Mouse (Mus musculus): ENCODE data around the gene Stk32c. TPM values are rescaled to one million over a fixed set of nuclear protein-coding genes. Genes with fewer than 3 reads are reported as not detected.

The Stk32c gene
- polyA plus RNA-seq, 1 experiment = 130 TPM

DNA sequence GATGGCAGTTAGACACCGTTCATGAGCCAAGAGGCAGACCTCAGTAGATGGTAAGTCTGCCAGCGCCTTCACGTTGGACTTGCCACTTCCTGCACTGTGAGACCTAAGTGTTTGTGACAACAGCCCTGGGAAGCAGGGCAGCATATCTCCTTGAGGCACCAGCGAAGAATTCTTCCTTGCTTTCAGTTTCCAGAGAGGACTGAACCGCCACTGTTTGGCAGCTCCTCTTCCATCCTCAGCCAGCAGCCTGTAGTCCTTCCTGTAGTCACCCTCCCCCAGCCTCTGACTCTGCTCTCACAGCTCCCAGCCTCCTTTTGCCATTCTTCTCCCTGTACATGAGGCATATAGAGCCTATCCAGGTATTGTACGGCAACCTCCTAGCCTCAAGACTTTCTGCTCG is 60.2 kb downstream of the Stk32c start:
- DNase-seq (ENCODE audit: extremely low spot score in 1 of 2, low spot score in 1 of 2) = peak in 1 of 2 experiments; percentile 53

DNA sequence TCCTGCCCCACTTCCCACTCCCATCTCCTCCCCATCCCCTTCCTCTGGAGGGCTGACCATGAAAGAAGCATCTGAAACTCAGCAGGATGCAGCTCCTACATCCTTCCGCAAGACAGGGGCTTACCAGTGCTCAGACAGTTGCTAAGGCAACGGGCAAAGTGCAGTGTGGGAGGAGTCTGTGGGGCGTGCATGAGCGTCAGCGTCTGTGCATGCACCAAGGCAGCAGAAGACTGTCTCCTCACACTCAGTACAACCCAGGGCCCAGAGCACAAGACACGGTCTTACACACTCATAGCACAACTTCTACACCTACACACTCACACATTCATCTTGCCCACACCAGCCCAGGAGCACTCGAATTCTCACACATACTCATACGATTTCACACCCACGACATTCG is 62.0 kb downstream of the Stk32c start:
- DNase-seq (ENCODE audit: extremely low spot score in 1 of 2, low spot score in 1 of 2) = peak; percentile 63 to 65

DNA sequence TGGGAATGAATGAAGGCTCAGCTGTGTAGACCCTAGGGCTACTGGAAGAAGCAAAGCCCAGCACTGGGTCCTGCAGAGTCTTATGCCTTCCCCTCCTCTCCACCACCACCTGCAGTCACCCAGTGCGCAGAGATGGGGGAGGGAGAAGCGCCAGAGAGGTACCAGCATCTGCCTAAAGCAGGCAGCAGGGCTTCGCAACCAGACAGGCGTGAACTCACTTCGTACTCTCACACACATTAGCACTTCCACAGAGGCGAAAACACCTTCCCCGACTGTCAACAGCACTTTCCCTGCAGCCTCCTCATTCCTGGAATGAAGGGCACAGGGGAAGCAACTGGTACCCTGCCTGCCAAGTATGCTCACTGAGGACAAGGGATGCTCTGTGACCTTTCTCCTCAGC is 63.7 kb downstream of the Stk32c start:
- peak; percentile 63 to 68 for DNase-seq (ENCODE audit: extremely low spot score in 1 of 2, low spot score in 1 of 2)

DNA sequence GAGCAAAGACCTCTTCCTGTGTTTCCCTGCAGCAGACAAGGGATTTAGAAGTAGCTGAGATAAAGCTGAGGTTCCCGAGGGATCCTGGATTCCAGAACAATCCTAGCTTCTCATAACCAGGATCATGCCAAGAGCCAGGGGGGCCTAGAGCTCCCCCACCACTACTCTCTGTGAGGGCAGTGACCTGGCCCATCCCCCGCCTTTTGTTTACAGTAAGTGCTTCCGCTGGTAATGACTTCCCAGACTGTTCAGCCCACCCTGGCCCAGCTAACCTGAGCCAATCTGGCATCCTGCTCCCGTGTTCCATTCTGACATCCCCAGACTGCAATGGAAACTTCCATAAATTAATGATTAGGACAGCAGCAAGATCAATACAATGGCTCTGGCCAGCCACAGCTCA is 65.7 kb downstream of the Stk32c start:
- DNase-seq (ENCODE audit: extremely low spot score in 1 of 2, low spot score in 1 of 2) = no peak

DNA sequence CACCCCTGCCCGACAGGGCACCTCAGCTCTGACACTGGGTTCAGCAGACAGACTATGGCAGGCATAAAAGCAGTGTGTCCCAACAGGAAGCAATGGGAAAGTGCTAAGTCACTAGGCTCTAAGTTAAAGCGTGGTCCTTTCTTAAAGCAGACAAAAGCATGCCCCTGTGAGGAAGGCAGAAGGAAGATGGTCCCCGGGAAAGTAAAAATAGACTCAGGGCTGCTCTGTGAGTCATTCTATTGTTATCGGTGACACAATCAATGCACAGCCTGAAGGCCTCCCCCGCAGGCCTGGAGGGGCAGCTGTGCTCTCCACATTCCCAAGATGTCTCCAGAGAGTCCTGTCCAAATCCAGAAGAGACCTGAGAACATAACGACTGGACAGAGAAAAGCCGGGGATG is 67.2 kb downstream of the Stk32c start:
- DNase-seq (ENCODE audit: extremely low spot score in 1 of 2, low spot score in 1 of 2) = no peak

DNA sequence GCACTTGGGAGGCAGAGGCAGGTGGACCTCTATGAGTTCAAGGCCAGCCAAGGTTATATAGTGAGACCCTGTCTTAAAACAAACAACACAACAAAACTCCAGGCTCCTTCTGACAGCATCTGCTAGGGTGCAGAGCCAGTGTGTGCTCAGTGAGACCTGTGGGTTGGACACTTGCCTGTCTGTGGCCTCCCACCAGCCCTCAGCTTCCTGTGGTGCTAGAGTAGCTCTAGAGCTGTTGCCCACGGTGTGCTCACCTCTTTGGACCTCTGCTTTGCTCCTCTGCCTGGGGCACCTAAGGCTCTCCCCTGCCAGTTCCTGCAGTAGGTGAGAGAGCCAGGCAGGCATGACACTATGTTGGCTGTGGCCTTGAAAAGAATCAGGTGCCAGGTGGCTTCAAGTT is 69.3 kb downstream of the Stk32c start:
- no peak for DNase-seq (ENCODE audit: extremely low spot score in 1 of 2, low spot score in 1 of 2)

DNA sequence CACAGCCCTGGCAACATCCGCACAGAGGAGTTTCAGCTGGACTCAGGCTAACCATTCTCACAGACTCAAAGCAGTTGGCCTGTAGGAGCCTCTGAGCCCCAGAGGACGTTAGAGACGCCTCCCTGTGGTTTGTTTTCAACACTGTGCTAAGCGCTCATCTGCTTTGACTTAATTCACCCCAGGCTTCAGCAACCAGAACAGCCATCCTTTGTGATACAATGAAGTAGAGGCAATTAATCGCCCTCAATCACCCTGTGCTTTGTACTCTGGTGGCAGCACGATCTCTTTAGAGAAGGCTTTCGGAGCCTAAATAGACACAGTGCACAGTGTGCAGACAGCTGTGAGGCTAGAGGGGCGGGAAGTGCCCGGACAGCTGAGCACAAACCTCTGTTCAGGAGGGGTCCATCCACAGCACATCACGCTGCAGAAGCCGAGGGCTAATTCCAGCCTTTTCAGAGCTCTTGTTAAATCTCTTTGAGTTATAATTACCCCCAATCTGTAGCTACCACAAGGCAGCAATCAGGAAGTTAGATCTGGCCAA is 73.1 kb downstream of the Stk32c start:
- DNase-seq (ENCODE audit: extremely low spot score in 1 of 2, low spot score in 1 of 2) = no peak

DNA sequence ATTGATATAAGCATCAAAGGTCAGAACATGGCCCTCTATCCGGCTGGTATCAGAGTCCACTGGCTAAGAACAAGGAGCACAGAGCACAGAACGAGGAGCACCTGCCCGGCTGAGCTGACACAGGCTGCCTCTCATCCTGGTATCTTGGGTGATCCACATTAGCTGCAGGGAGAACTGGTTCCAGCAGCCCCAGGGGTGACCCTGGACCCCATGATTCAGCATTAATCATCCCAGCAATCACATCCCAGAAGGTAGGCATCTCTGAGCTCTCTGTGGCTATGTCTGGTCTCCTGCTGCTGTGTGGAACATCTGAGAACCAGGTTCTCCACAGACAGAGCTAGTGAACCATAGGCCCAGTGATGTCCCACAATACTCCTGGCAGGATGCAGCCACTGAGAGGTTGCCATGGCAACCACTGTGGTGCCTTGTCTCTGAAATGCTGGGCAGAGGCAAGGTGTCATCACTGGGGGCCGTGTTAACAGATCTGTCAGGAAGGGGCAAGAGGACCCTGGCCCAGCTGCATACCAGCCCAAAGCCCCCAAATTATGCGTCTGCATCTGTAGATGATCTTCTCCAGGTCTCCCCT is 76.1 kb downstream of the Stk32c start:
- peak in 1 of 2 experiments; percentile 57 for DNase-seq (ENCODE audit: extremely low spot score in 1 of 2, low spot score in 1 of 2)

DNA sequence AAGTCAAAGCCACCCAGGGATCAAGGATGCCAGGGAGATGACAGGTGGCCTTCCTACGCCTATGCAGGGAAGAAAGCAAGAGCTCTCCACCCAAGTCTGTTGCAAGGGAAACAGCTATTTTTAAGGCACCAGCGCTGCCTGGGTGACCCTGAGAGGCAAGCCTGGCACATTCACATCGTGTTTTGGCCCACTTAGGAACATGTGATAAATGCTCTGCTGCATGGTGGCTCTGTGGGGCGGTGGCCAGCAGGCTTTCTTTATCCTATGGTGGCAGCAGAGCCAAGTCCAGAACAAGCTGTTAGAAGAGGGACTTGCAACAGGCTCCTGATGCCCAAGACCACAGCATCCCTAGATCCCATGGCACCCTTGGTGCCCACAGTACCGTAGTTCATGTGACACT is 77.9 kb downstream of the Stk32c start:
- DNase-seq (ENCODE audit: extremely low spot score in 1 of 2, low spot score in 1 of 2) = no peak

DNA sequence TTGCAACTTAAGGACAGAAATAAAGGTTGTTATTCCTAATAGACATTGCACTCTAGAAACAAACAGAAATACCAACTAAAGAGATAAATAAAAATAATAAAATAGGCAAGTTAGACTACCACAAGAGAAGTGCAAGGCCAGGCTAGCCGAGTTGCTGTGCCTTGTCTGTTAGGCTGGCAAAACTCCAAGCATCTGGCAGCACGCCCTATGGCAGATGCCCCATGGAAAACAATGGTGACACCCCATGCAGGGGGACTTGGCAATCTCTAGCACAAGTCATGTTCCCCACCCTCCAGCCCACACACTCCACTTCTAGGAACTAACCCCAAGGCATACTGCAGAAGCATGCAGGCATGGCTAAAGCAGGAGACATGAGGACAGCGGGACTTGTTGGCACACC is 79.7 kb downstream of the Stk32c start:
- no peak for DNase-seq (ENCODE audit: extremely low spot score in 1 of 2, low spot score in 1 of 2)

DNA sequence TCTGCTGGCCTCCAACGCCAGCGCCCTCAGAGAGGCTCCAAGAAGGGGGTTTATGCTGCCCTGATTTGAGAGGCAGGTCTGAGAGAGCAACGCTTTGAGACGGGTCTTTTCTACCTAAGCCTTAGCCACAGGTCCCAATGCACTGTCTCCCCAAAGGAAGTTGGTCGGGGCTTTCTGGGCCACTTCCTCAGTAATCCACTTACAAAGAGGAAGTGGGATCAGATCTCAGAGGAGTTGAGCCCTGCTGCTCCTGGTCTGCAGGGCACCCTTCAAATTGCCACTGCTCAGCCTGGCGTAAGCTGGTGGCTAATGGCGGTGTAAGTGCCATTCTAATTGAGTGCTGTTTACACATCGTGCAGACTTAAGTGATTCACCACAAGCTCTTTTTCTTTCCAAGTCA is 81.6 kb downstream of the Stk32c start:
- no peak for DNase-seq (ENCODE audit: extremely low spot score in 1 of 2, low spot score in 1 of 2)

DNA sequence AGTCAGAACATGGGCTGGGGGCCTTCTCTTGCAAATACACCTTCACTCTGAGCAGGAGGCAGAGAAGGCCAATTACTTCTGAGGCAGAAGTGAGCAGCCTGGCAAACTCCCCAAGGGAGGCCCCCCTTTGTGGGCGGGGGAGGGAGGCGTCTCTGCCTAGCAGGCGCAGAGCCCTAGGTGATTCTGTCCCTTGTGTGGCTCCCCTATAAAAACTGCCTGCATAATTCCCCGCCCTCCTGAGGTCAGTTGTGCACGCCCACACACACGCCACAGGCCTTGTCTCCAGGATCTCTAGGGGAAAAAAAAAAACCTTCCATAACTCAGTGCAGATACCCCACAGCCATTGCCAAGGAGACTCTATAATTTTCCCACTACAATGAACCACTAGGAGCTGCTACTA is 82.7 kb downstream of the Stk32c start:
- no peak for DNase-seq (ENCODE audit: extremely low spot score in 1 of 2, low spot score in 1 of 2)

DNA sequence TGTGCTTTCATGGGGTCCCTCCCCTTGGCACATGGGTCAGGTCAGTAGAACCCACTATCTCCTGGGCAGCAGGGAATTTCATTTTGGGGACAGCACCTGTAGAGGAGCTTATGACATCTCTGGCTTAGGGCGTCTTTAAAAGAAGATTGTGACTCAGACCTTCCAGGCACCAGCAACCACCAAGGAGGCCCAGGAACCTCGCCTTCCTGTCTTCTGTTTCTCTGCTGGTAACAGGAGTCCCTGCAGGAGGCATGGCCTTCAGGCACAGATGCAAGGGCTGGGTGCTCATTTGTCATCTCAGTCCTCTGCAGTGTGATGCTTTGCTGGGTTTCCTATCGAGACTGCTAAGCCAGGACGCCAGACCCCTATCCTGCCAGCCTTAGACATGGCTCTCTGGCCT is 84.1 kb downstream of the Stk32c start:
- no peak for DNase-seq (ENCODE audit: extremely low spot score in 1 of 2, low spot score in 1 of 2)

DNA sequence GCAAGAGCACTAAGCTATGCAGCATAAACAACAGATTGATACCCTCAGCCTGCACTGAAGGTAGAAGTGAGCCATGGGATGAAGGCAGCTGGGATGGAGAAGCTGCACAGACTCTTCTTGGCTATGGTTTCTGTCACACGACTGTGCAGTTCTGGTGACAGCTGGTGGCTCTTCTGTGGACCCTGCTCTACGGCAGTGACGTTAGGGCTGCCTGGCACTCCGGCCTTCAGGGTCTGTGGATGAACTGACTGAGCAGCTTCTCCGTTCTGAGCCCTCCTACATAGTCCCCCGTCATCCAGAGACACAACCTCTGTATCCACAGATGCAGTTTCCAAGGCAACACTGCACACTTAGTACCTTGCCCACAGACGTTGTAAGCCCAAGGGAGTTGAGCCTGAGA is 86.6 kb downstream of the Stk32c start:
- DNase-seq (ENCODE audit: extremely low spot score in 1 of 2, low spot score in 1 of 2) = no peak

DNA sequence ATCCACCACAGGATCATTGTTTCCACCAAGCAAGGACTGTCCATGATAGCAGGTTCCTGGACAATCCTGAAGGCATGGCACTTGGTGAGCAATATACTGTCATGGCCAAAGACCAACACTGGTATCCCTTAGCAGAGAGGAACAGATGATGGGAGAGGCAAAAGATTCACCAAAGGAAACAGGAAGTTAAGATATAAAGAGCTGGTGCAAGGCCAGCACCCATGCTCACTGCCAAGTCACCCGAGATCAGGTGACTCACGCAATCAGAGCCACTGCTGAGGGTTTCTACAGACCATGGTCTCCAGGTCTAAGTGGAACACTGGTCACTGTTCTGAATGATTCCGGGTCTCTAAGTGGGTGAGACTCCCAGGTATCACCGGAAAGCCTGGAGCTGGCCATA is 87.2 kb downstream of the Stk32c start:
- no peak for DNase-seq (ENCODE audit: extremely low spot score in 1 of 2, low spot score in 1 of 2)

DNA sequence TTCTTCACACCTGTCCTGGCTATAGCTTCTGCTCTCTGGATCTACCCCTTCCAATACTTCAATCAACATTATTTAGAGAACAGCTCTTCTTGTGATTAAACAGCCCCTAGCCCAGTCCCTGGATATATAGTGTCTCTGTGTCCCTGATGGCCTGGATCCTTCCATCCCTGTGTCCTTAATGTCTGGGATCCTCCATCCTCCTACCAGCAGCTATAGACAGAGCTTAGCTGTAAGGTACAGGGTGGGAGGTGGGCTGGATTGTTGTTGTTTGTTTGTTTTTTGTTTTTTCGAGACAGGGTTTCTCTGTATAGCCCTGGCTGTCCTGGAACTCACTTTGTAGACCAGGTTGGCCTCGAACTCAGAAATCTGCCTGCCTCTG is 93.3 kb downstream of the Stk32c start:
- no peak for DNase-seq (ENCODE audit: extremely low spot score in 1 of 2, low spot score in 1 of 2)

DNA sequence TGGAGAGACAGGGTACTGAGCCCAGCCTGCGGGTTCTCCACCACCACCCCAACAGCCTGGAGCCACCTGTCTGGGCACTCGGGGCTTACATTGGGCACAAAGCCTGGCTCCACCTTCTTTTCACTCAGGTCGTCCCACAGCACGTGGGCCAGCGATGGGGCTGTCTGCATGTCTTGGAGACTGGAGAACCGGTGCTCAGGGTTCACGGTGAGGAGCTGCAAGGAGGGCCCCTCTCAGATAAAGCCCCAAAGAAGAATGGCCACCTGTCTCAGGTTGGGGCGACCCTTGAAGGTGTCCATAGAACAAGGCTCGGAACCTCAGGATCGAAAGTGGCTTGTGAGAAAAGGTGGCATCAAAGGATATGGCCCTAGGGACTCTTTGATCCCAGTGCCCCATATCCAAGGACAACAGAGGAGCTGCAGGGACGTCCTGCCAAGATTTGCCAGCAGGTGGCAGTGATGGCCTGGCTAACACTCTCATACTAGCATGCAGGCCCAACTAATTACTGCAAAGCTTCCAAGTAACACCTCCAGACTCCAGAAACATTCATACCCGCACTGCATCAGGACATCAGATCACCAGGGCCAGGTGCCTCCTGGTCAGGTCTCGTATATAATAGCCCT is 93.8 kb downstream of the Stk32c start:
- peak; percentile 74 to 96 for DNase-seq (ENCODE audit: extremely low spot score in 1 of 2, low spot score in 1 of 2)

DNA sequence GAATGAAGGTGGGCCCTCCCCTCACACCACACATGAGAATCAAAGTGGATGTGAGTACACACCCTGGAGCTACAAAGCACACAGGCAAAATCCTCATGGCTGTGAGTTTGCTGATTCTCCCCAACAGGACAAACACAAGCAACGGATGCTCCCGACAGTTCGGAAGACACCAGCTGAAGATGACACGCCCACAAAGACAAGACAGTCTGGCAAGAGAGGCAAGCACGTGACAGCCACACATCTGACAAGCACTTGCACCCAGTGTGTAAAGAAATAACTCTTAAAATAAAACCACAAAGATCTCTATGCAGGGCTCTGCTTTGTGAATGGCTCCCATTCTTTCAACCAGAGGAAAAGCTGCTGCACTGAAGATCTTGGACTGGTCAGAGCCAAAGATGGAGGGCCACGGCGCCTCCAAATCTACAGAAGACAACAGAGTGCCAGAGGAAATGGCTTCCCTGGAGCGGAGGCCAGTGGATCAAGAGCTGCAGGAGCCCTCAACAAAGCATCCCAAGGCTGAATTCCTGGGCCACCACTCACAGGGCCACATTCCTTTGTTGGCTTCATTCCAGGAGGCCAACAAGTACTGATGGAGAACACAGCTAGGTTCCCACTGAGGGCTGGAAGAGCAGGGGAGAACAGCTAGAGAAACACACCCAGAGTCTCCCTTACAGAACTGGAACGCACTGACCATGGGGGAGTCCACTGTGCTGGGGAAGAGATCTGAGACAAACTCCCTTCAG is 105.0 kb downstream of the Stk32c start:
- peak in 1 of 2 experiments; percentile 60 for DNase-seq (ENCODE audit: extremely low spot score in 1 of 2, low spot score in 1 of 2)

DNA sequence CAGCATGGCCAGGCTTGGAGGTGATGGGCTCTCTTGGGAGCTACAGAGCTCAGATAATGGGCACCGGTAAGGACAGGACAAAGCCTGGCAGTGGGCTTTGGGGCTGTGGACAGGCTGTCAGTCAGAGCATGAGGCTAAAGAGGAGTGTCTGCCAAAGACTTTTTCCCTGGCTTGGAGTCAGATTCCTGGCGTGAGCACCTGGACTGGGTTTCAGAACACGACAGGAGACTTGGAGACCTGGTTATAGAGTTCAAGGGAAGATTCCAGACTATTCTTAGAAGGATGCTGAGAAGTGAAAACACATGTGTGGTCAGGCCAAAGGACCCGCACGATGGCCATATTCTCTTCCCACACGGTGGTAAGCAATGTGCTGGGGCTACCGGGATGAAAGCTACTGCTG is 107.4 kb downstream of the Stk32c start:
- DNase-seq (ENCODE audit: extremely low spot score in 1 of 2, low spot score in 1 of 2) = no peak

DNA sequence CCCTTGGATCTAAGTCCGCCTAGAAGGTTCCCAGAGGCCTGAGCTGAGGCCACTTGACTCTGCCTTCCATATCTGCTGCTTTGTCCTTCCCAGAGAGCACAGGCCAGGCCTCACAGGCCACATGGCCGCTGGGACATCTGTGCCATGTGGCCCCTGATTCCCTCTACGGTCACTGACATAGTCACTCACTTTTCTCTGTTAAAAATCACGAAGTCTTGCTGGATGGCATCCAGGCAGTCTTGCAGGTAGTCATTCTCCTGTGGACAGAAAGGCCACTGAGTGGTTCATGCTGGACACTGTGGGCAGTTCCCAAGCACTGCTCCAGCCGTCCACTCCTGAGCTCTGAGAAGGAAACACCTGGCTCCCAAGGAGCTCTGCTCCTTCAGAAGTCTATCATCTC is 108.0 kb downstream of the Stk32c start:
- DNase-seq (ENCODE audit: extremely low spot score in 1 of 2, low spot score in 1 of 2) = no peak

DNA sequence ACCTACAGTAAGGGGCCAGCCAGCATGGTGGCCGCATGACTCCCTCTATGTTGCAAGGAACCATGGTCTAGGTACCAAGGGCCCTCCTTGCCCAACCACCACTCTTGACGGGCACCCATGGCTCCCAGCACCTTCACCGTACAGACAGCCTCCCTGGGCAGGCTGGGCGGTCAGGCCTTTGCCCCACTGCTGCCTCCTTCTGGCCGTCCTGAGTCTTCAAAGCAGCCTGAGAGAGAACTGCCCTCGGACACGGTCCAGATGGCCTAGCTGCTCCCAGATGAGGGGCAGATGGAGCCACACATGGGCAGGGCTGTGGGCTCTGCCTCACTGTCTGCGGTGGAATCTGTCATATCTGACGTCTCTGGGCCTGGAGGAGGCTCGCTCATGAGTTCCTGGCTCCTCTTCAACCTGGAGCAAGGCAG is 109.1 kb downstream of the Stk32c start:
- DNase-seq (ENCODE audit: extremely low spot score in 1 of 2, low spot score in 1 of 2) = no peak

DNA sequence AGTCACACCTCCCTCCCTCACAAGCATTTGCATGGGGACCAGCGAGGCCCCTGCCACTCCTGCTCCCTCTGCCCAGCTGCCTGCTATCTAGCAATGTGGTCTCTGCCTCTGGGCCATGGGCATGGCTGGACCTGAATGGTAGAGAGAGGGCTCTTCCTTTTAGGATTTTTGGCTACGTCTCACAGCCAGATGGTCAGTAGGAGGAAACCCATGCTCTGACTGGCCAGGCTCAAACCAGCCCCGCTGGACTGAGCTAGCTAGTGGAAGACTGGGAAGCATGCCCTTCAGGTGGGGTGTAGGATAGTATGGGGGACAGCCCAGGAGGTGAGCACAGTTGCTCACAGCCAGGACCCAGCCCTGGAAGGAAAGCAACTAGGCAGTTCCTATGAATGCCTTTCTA is 111.3 kb downstream of the Stk32c start:
- DNase-seq (ENCODE audit: extremely low spot score in 1 of 2, low spot score in 1 of 2) = no peak
